ENCODE assay signal across 8 mouse cellular contexts in genomic region chr16:33832728-33833428, GRCm38 (mm10). TPM values are rescaled to one million over a fixed set of nuclear protein-coding genes. Genes with fewer than 3 reads are reported as not detected.
A peak's percentile ranks its signal among the peaks of the same experiment; 100 is the strongest.
DNase-seq lines count a peak whose midpoint lies in the region; ATAC-seq lines count a peak whose summit lies in the region.

No protein-coding gene starts in this region.

- H3K9me3 ChIP-seq in megakaryocyte, embryonic 14.5 days, result no peaks in the 10 kb centered on the region
- H3K9me3 ChIP-seq in liver, embryonic 13.5 days (replicated peaks), result no peaks in the 10 kb centered on the region
- H3K9me3 ChIP-seq in neural tube, embryonic 14.5 days (ENCODE audit: control insufficient read depth, low read length), result no peaks in the 10 kb centered on the region

- H3K9ac ChIP-seq in liver, embryonic 13.5 days, result no peak overlapping the region
- H3K9ac ChIP-seq in neural tube, embryonic 14.5 days (replicated peaks; ENCODE audit: low read depth, low read length), result 0 out of 2 replicates have a peak overlapping the region, but pooled peaks have one; percentile 16

- peaks cover 86% of the 10 kb centered on the region for H3K27me3 ChIP-seq in megakaryocyte, embryonic 14.5 days (replicated peaks)
- peaks cover 85% of the 10 kb centered on the region for H3K27me3 ChIP-seq in liver, embryonic 13.5 days
- H3K27me3 ChIP-seq in neural tube, embryonic 14.5 days (ENCODE audit: control insufficient read depth, insufficient read depth, low read length), result peaks cover 18% of the 10 kb centered on the region

- ATAC-seq in megakaryocyte, adult 5-6 weeks (ENCODE audit: poor library complexity, severe bottlenecking), result no peak
- ATAC-seq in liver, embryonic 13.5 days (ENCODE audit: low read depth), result no peak
- peak; percentile 26; the same call in 1 of the 2 replicates for ATAC-seq in neural tube, embryonic 14.5 days (ENCODE audit: low read depth)

- peak overlapping the region; percentile 59 for H3K27ac ChIP-seq in liver, embryonic 13.5 days
- peak overlapping the region; percentile 39; the same call in 1 of the 2 replicates for H3K27ac ChIP-seq in neural tube, embryonic 14.5 days (ENCODE audit: low read depth, low read length)

- peak overlapping the region; percentile 78 for H3K4me3 ChIP-seq in megakaryocyte, embryonic 14.5 days (replicated peaks)
- peak overlapping the region; percentile 37 for H3K4me3 ChIP-seq in liver, embryonic 13.5 days (replicated peaks)
- peak overlapping the region; percentile 5; the same call in 1 of the 2 replicates for H3K4me3 ChIP-seq in neural tube, embryonic 14.5 days (ENCODE audit: low read depth, low read length)

- H3K4me1 ChIP-seq in megakaryocyte, embryonic 14.5 days, result peaks cover 56% of the 10 kb centered on the region
- peaks cover 57% of the 10 kb centered on the region for H3K4me1 ChIP-seq in liver, embryonic 13.5 days (replicated peaks)
- H3K4me1 ChIP-seq in neural tube, embryonic 14.5 days (ENCODE audit: control insufficient read depth, insufficient read depth, low read length), result peaks cover 27% of the 10 kb centered on the region; the same call in 1 of the 2 replicates

- peak overlapping the region; percentile 64 for H3K4me2 ChIP-seq in liver, embryonic 13.5 days
- H3K4me2 ChIP-seq in neural tube, embryonic 14.5 days (ENCODE audit: low read depth, low read length), result peak overlapping the region; percentile 38; the same call in 1 of the 2 replicates

- WGBS in liver, embryonic 13.5 days (ENCODE audit: insufficient replicate concordance), result 5% methylated on average over 21 of the region's 21 CpGs
- WGBS in neural tube, embryonic 14.5 days, result 2% methylated on average over 21 of the region's 21 CpGs

- H3K36me3 ChIP-seq in megakaryocyte, embryonic 14.5 days (replicated peaks; ENCODE audit: low read length), result no peaks in the 10 kb centered on the region
- H3K36me3 ChIP-seq in liver, embryonic 13.5 days, result no peaks in the 10 kb centered on the region
- H3K36me3 ChIP-seq in neural tube, embryonic 14.5 days (ENCODE audit: control insufficient read depth, insufficient read depth, low read length), result no peaks in the 10 kb centered on the region

- DNase-seq in embryo, embryonic 9.5 days (ENCODE audit: extremely low spot score), result peak; percentile 73
- peak; percentile 29 for DNase-seq in heart, postnatal 4 days
- DNase-seq in liver, embryonic 13.5 days, result no peak
- DNase-seq in right cerebral cortex, postnatal 36 days (ENCODE audit: low spot score in 2 of 2), result no peak
- no peak for DNase-seq in ovary, postnatal 36 days (ENCODE audit: low spot score)

RNA-seq across cellular contexts. Expression of gene Itgb5, which starts 3.4 kb away (rescaled TPM):
- polyA plus RNA-seq in megakaryocyte, embryonic 14.5 days (2012; ENCODE audit: insufficient read depth, low replicate concordance), result 6.9 and 13.0 TPM in 2 replicates
- total RNA-seq in megakaryocyte, adult 5-6 weeks (2015), result 11.8 and 15.2 TPM in 2 replicates
- 17.2 and 20.8 TPM in 2 replicates for total RNA-seq in megakaryocyte, adult 5-6 weeks (2017)
- total RNA-seq in heart, postnatal 4 days (2021), result 10 to 100 TPM; 70.1 to 76.9 TPM
- polyA plus RNA-seq in liver, embryonic 13.5 days (2015; fragmentation: Nextera tagmentation; extraction: Ambion mirVana), result 10.9 and 11.3 TPM in 2 replicates
- 13.8 and 22.0 TPM in 2 replicates for polyA plus RNA-seq in neural tube, embryonic 14.5 days (2014; fragmentation: Nextera tagmentation; extraction: Ambion mirVana)

RNA-seq across cellular contexts. Expression of gene Muc13, which starts 39.0 kb away (rescaled TPM):
- polyA plus RNA-seq in megakaryocyte, embryonic 14.5 days (2012; ENCODE audit: insufficient read depth, low replicate concordance), result 11.6 and 21.1 TPM in 2 replicates
- total RNA-seq in megakaryocyte, adult 5-6 weeks (2015), result 1.2 and 2.1 TPM in 2 replicates
- total RNA-seq in megakaryocyte, adult 5-6 weeks (2017), result 0.81 and 1.8 TPM in 2 replicates
- under 1 TPM; 0.12 to 0.20 TPM for total RNA-seq in heart, postnatal 4 days (2021)
- 2.7 and 3.2 TPM in 2 replicates for polyA plus RNA-seq in liver, embryonic 13.5 days (2015; fragmentation: Nextera tagmentation; extraction: Ambion mirVana)
- polyA plus RNA-seq in neural tube, embryonic 14.5 days (2014; fragmentation: Nextera tagmentation; extraction: Ambion mirVana), result 0.07 TPM in 1 of 2 replicates, not detected in the other

Comparison
In these comparisons a context has a peak if more than half of its experiments do, and no peak if none do; other contexts are left out.
1. H3K4me3 ChIP-seq: peak in every context shown above with its lines; median percentile 78 in megakaryocyte, embryonic 14.5 days; 37 in liver, embryonic 13.5 days; 5 in neural tube, embryonic 14.5 days.
2. DNase-seq: peak in embryo, embryonic 9.5 days (single experiment) and heart, postnatal 4 days (single experiment); none in liver, embryonic 13.5 days (single experiment), right cerebral cortex, postnatal 36 days (0 of 2) and ovary, postnatal 36 days (single experiment).